16 mouse cellular contexts compared by ENCODE assay signal in the genomic region with DNA sequence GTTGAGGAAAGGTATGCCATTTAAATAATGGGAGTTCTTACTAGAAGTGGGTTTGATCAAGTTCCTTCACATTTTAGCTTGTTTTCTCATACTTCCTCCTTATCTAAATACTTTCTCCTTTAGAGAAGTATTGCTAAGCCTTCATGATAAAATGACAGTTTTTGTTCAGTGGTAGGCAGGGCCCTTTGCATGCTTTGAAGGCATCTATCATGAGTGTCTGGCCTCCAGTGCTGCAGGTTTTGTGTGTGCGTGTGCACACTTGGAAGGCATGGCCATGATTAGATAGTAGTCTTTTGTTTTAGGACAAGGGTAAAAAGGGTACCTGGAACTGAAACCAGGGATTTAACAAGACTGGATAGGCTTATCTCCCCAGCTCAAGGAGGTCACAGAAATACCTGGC. TPM values are rescaled to one million over a fixed set of nuclear protein-coding genes. Genes with fewer than 3 reads are reported as not detected.
DNase-seq lines count a peak whose midpoint lies in the region; ATAC-seq and TF ChIP-seq lines count a peak whose summit lies in the region.
"Had no signal": no experiment of that assay in that cellular context is flagged by ENCODE, and none has a peak within 500 bp of the region (broad histone marks: within the 10 kb centered on the region; RNA-seq: fewer than 3 reads in every experiment).

No protein-coding gene starts in this region.

- H3K36me3 ChIP-seq in heart, embryonic 14.5 days (ENCODE audit: control insufficient read depth, insufficient read depth, low read length) = 0 out of 2 replicates have a peak, but pooled peaks cover under 1% of the 10 kb centered on the region
- H3K36me3 ChIP-seq in lung, postnatal 0 days (ENCODE audit: insufficient read depth, low read length) = no peaks in the 10 kb centered on the region
- no peaks in the 10 kb centered on the region for H3K36me3 ChIP-seq in liver, embryonic 11.5 days (ENCODE audit: control insufficient read depth, insufficient read depth, low read length)
- H3K36me3 ChIP-seq in stomach, embryonic 16.5 days (ENCODE audit: control insufficient read depth, insufficient read depth, low read length) = no peaks in the 10 kb centered on the region
- no peaks in the 10 kb centered on the region for H3K36me3 ChIP-seq in midbrain, embryonic 13.5 days
- H3K36me3 ChIP-seq: lung, embryonic 15.5 days; neural tube, embryonic 12.5 days had no signal

- H3K4me3 ChIP-seq in heart, embryonic 14.5 days (ENCODE audit: control insufficient read depth in 1 of 2, insufficient read depth in 1 of 2, low read depth in 1 of 2, low read length in 2 of 2) = no peak overlapping the region
- no peak overlapping the region for H3K4me3 ChIP-seq in lung, postnatal 0 days (ENCODE audit: low read depth, low read length)
- no peak overlapping the region for H3K4me3 ChIP-seq in liver, embryonic 11.5 days (ENCODE audit: low read depth, low read length)
- no peak overlapping the region for H3K4me3 ChIP-seq in stomach, embryonic 16.5 days (replicated peaks; ENCODE audit: low read length)
- no peak overlapping the region for H3K4me3 ChIP-seq in midbrain, embryonic 13.5 days (replicated peaks)
- H3K4me3 ChIP-seq: forebrain, embryonic 13.5 days; lung, embryonic 15.5 days; neural tube, embryonic 12.5 days had no signal

- no peaks in the 10 kb centered on the region for H3K27me3 ChIP-seq in heart, embryonic 14.5 days (ENCODE audit: control insufficient read depth, insufficient read depth, low read length)
- H3K27me3 ChIP-seq in lung, postnatal 0 days (replicated peaks; ENCODE audit: insufficient read depth, low read length) = no peaks in the 10 kb centered on the region
- no peaks in the 10 kb centered on the region for H3K27me3 ChIP-seq in liver, embryonic 11.5 days (replicated peaks; ENCODE audit: control insufficient read depth, insufficient read depth, low read length)
- no peaks in the 10 kb centered on the region for H3K27me3 ChIP-seq in stomach, embryonic 16.5 days (ENCODE audit: control insufficient read depth, insufficient read depth, low read length)
- H3K27me3 ChIP-seq in midbrain, embryonic 13.5 days = no peaks in the 10 kb centered on the region
- H3K27me3 ChIP-seq: forebrain, embryonic 13.5 days; lung, embryonic 15.5 days; neural tube, embryonic 12.5 days; Patski had no signal

- H3K9me3 ChIP-seq in heart, embryonic 14.5 days (ENCODE audit: control insufficient read depth, low read length) = no peaks in the 10 kb centered on the region
- no peaks in the 10 kb centered on the region for H3K9me3 ChIP-seq in lung, postnatal 0 days (ENCODE audit: low read length)
- no peaks in the 10 kb centered on the region for H3K9me3 ChIP-seq in liver, embryonic 11.5 days (ENCODE audit: control insufficient read depth, low read length)
- H3K9me3 ChIP-seq in stomach, embryonic 16.5 days (replicated peaks; ENCODE audit: control insufficient read depth, low read length) = no peaks in the 10 kb centered on the region
- H3K9me3 ChIP-seq in midbrain, embryonic 13.5 days = no peaks in the 10 kb centered on the region
- H3K9me3 ChIP-seq: forebrain, embryonic 13.5 days; lung, embryonic 15.5 days; neural tube, embryonic 12.5 days had no signal

- H3K4me1 ChIP-seq in heart, embryonic 14.5 days (ENCODE audit: control insufficient read depth in 2 of 2, insufficient read depth in 2 of 2, low read length in 2 of 2) = peaks cover 23 to 68% of the 10 kb centered on the region in 2 experiments
- peaks cover 16% of the 10 kb centered on the region; the same call in 1 of the 2 replicates for H3K4me1 ChIP-seq in lung, postnatal 0 days (ENCODE audit: insufficient read depth, low read depth, low read length)
- H3K4me1 ChIP-seq in liver, embryonic 11.5 days (replicated peaks; ENCODE audit: control insufficient read depth, insufficient read depth, low read length) = peaks cover 67% of the 10 kb centered on the region
- H3K4me1 ChIP-seq in stomach, embryonic 16.5 days (ENCODE audit: control insufficient read depth, insufficient read depth, low read length) = peaks cover 49% of the 10 kb centered on the region
- peaks cover 61% of the 10 kb centered on the region for H3K4me1 ChIP-seq in midbrain, embryonic 13.5 days (replicated peaks)

- TF ChIP-seq EP300 in lung, postnatal 0 days (IDR thresholded peaks at IDR 0.05) = no peak

- H3K27ac ChIP-seq in heart, embryonic 14.5 days (replicated peaks in 1 of 2; ENCODE audit: control insufficient read depth in 1 of 2, insufficient read depth in 1 of 2, low read depth in 2 of 2, low read length in 2 of 2) = 0 out of 4 replicates have a peak overlapping the region, but pooled peaks have one; percentile 9 to 17
- H3K27ac ChIP-seq in lung, postnatal 0 days (ENCODE audit: low read length) = 0 out of 2 replicates have a peak overlapping the region, but pooled peaks have one; percentile 3
- H3K27ac ChIP-seq in liver, embryonic 11.5 days (ENCODE audit: low read depth, low read length) = peak overlapping the region; percentile 27; the same call in 1 of the 2 replicates
- peak overlapping the region; percentile 37; the same call in 1 of the 2 replicates for H3K27ac ChIP-seq in stomach, embryonic 16.5 days (ENCODE audit: low read length)
- no peak overlapping the region for H3K27ac ChIP-seq in midbrain, embryonic 13.5 days
- H3K27ac ChIP-seq: forebrain, embryonic 13.5 days; lung, embryonic 15.5 days; neural tube, embryonic 12.5 days had no signal

- ATAC-seq in heart, embryonic 14.5 days (ENCODE audit: insufficient number of reproducible peaks, insufficient read depth, low FRiP score, low read depth) = no peak
- no peak for ATAC-seq in lung, postnatal 0 days
- no peak for ATAC-seq in liver, embryonic 11.5 days (replicated peaks; ENCODE audit: low FRiP score)
- no peak for ATAC-seq in stomach, embryonic 16.5 days (ENCODE audit: insufficient read depth, low FRiP score)
- ATAC-seq in midbrain, embryonic 13.5 days = no peak
- ATAC-seq: forebrain, embryonic 13.5 days; Patski had no signal

- DNase-seq in heart, postnatal 14 days = no peak
- DNase-seq in lung, postnatal 0 days (ENCODE audit: low spot score) = no peak
- no peak for DNase-seq in lung, postnatal 25 days (ENCODE audit: low spot score)
- no peak for DNase-seq in liver, embryonic 11.5 days (ENCODE audit: low spot score)
- no peak for DNase-seq in urinary bladder, postnatal 4 days (ENCODE audit: low spot score in 2 of 2)
- DNase-seq: cerebellum, adult 9-11 months; midbrain, embryonic 14.5 days; retina, postnatal 1 day; thymus, postnatal 14 days had no signal

- no peak for TF ChIP-seq CTCF in lung, postnatal 0 days (IDR thresholded peaks at IDR 0.05)

- intact Hi-C loops in heart, postnatal 14 days (cut with DNase I) = no loop called here

- H3K4me2 ChIP-seq in heart, embryonic 14.5 days (ENCODE audit: low read length) = peak overlapping the region; percentile 52; the same call in 1 of the 2 replicates
- peak overlapping the region; percentile 53 for H3K4me2 ChIP-seq in lung, postnatal 0 days (replicated peaks; ENCODE audit: low read depth, low read length)
- peak overlapping the region; percentile 58 for H3K4me2 ChIP-seq in liver, embryonic 11.5 days
- H3K4me2 ChIP-seq in stomach, embryonic 16.5 days (ENCODE audit: low read depth, low read length) = peak overlapping the region; percentile 86
- H3K4me2 ChIP-seq in midbrain, embryonic 13.5 days (replicated peaks) = no peak overlapping the region
- H3K4me2 ChIP-seq: forebrain, embryonic 13.5 days; neural tube, embryonic 12.5 days had no signal

- H3K9ac ChIP-seq in heart, embryonic 14.5 days (ENCODE audit: low read length) = no peak overlapping the region
- H3K9ac ChIP-seq in lung, postnatal 0 days (replicated peaks; ENCODE audit: low read depth) = no peak overlapping the region
- H3K9ac ChIP-seq in liver, embryonic 11.5 days (ENCODE audit: low read depth, low read length) = no peak overlapping the region
- H3K9ac ChIP-seq in stomach, embryonic 16.5 days (ENCODE audit: low read length) = no peak overlapping the region
- no peak overlapping the region for H3K9ac ChIP-seq in midbrain, embryonic 13.5 days (replicated peaks)
- H3K9ac ChIP-seq: forebrain, embryonic 13.5 days; lung, embryonic 15.5 days; neural tube, embryonic 12.5 days had no signal

- 13% methylated on average over 1 of the region's 1 CpGs for WGBS in heart, embryonic 14.5 days
- 57% methylated on average over 1 of the region's 1 CpGs for WGBS in lung, postnatal 0 days
- WGBS in liver, embryonic 11.5 days = 28% methylated on average over 1 of the region's 1 CpGs
- WGBS in stomach, embryonic 16.5 days = 42% methylated on average over 1 of the region's 1 CpGs
- WGBS in midbrain, embryonic 13.5 days = 89% methylated on average over 1 of the region's 1 CpGs

RNA-seq across cellular contexts. Expression of gene Tmbim6, which starts 3.8 kb away (rescaled TPM):
- polyA plus RNA-seq in heart, embryonic 14.5 days (2014; fragmentation: Nextera tagmentation; extraction: Ambion mirVana) = 235 and 239 TPM in 2 replicates
- 100 to 1,000 TPM; 216 to 219 TPM for total RNA-seq in heart, postnatal 14 days (2021)
- 669 and 693 TPM in 2 replicates for polyA plus RNA-seq in lung, postnatal 0 days (2015; fragmentation: Nextera tagmentation; extraction: Ambion mirVana)
- polyA plus RNA-seq in liver, embryonic 11.5 days (2014; fragmentation: Nextera tagmentation; extraction: Ambion mirVana) = 256 and 273 TPM in 2 replicates
- 438 and 480 TPM in 2 replicates for polyA plus RNA-seq in stomach, embryonic 16.5 days (2015; fragmentation: Nextera tagmentation; extraction: Ambion mirVana)
- polyA plus RNA-seq in midbrain, embryonic 13.5 days (2015; fragmentation: Nextera tagmentation; extraction: Ambion mirVana) = 228 and 244 TPM in 2 replicates

RNA-seq across cellular contexts. Expression of gene Fmnl3, which starts 26.2 kb away (rescaled TPM):
- 14.4 and 15.0 TPM in 2 replicates for polyA plus RNA-seq in heart, embryonic 14.5 days (2014; fragmentation: Nextera tagmentation; extraction: Ambion mirVana)
- total RNA-seq in heart, postnatal 14 days (2021) = 10 to 100 TPM; 29.4 to 29.7 TPM
- 25.8 and 30.7 TPM in 2 replicates for polyA plus RNA-seq in lung, postnatal 0 days (2015; fragmentation: Nextera tagmentation; extraction: Ambion mirVana)
- 12.8 and 13.3 TPM in 2 replicates for polyA plus RNA-seq in liver, embryonic 11.5 days (2014; fragmentation: Nextera tagmentation; extraction: Ambion mirVana)
- 14.2 and 16.6 TPM in 2 replicates for polyA plus RNA-seq in stomach, embryonic 16.5 days (2015; fragmentation: Nextera tagmentation; extraction: Ambion mirVana)
- 8.5 and 8.7 TPM in 2 replicates for polyA plus RNA-seq in midbrain, embryonic 13.5 days (2015; fragmentation: Nextera tagmentation; extraction: Ambion mirVana)
